Mouse (Mus musculus) cortical plate, adult 2 months (tissue): ENCODE results near the gene Gripap1.

Experiments
- CTCF ChIP-seq: fragments of 200-500 bp; IDR thresholded peaks from 2 replicates; pipeline ENCODE4 v1.5.1; 2011; ENCODE audit warnings: mild to moderate bottlenecking, control low read depth, low read length; ENCODE audit not compliant: insufficient read depth; ENCODE audit errors: extremely low read depth
- POLR2A ChIP-seq: fragments of 200-500 bp; IDR thresholded peaks from 2 replicates; pipeline ENCODE4 v1.6.1; 2011; ENCODE audit warnings: mild to moderate bottlenecking, low read length, control low read depth; ENCODE audit not compliant: insufficient read depth; ENCODE audit errors: extremely low read depth

GRCm38 (mm10) chrX:7821865-7822779, 32.6 kb downstream of the Gripap1 start, which contains the start of gene Kcnd1:
- TF ChIP-seq POLR2A (no peak; the same call in 1 of the 2 replicates), CTCF (no peak)
